Mouse (Mus musculus): ENCODE results near the gene Nsf.
"Not testable (repeated sequence)": the region's sequence is repeated elsewhere in the genome, so short reads cannot be mapped to it uniquely, and the experiment has no call there.

Gene Nsf

GRCm38 (mm10) chr11:103892831-103893230 lies 61.0 kb downstream of the Nsf start:
- no peak for DNase-seq (ENCODE audit: low spot score in 2 of 2)

DNA sequence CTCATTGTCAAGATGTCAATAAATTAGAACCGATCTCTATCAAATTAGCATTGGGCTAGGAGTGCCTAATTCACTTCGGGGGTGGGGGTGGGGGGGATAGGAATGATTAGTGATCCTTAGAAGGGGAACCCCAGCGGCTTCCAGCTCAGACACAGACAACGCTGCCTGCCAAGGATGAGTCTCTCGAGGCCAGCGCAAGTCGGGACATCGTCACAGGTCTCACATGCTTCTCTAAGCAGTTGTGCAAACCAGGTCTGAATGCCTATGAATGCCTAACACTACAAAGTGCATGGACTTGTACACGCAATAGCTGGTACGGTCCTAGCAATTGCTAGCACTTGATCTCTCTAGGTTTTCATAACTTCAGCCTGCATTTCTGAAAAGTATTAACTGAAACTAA lies 62.1 kb downstream of the Nsf start:
- no peak for DNase-seq (ENCODE audit: low spot score in 2 of 2)

- DNase-seq (ENCODE audit: low spot score in 2 of 2): no peak
Measured at GRCm38 (mm10) chr11:103890337-103891186, 63.3 kb downstream of the Nsf start.

DNA sequence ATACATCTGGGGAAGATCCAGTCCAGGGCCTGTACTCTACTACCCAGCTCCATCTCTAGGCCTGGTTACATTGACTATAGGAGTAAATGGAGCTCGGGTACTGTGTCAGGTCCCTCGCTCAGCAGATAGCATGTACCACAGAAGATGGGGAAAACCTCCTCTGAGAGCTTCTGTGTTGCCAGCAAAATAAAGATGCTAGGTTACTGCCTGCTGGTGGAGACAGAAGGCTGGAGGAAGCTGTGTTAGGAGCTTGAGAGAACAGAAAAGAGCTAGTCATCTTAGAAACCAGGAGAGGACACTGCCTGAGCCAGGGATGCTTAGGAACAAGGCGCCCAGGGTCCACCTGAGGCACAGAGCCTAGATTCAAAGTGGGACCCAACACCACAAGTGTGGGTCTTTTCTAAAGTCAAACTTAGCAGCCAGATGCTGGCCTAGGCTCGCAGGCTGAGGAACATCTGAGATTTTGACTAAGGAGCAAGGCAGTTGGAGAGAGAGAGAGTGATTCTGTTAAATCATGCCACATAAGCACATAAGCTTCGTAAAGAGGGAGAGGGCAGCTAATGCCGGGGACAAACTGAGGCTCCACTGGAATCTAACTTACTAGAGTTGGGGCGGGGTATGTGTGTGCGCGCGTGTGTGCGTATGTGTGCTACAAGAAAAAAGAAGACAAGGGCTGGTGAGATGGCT lies 66.0 kb downstream of the Nsf start:
- no peak for DNase-seq (ENCODE audit: low spot score in 2 of 2)

DNA sequence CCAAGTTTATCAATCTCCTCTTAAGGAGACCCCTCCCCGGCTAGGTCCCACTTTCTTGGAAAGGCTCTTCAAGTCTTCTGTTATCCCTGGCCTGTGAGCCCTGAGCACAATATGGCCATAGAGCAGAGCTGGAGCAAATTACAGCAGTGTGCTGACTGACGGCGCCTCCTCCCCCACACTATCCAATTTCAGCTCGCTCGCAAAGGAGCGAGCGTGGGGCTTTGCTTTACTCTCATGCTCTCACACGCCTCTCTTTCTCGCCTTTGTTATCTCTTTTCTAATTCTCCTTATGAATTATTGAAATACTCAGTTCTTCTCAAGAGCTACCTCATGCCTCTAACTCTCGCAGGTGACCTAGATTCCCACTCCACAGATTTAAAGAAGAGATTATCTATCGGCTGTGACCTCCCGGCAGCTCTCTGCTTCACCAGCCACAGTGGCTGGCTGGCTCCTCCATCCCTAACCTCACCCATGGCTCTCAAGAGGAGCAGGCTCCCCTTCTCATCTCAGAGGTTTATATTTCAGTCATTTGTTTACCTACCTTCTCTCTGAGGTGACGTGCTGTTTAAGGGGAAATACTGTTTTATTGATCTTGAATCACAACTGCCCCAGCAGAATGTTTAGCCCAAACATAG lies 69.0 kb downstream of the Nsf start:
- DNase-seq (ENCODE audit: low spot score in 2 of 2): no peak

DNA sequence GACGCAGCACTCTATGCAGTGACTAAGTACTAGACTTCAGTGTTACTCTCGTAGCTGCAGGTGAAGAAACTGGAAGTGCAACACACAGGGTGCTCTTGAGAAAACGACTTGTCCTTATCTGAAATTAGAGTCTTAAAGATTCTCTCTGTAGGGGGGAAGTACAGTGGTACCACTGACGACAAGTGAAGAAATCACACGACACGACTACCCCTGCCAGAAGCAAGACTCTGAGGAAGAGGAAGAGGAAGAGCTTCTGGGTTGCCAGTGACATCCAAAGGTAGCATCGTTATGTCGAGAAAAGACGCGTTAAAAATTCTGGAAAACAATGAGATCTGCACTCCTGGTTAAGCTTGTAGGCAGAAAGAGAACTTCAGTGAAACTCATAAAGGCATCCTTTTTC lies 70.1 kb downstream of the Nsf start:
- DNase-seq (ENCODE audit: low spot score in 2 of 2): no peak

- DNase-seq (ENCODE audit: low spot score in 2 of 2): not testable (repeated sequence)
Measured at GRCm38 (mm10) chr11:103879476-103879875, 74.4 kb downstream of the Nsf start.

DNA sequence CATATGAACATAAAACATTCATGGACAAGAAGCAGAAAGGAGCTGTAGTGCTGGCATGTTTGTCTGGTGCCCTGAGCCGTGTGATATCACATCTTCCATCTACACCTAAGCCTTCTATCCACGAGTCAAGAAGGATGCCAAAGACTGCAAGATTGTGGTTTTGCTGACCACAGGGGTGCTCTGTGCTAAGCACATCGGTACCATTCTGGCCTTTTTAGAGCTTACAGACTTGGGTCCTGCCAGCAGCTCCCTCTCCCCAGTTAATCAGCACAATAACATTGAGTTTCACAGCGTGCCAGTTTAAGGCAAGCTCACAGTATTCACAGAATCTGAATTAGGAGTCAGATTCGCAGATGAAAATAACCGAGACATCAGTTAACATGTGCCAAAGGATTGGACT lies 75.4 kb downstream of the Nsf start:
- DNase-seq (ENCODE audit: low spot score in 2 of 2): no peak

GRCm38 (mm10) chr11:103870352-103870751 lies 83.5 kb downstream of the Nsf start:
- DNase-seq (ENCODE audit: low spot score in 2 of 2): no peak

- no peak for DNase-seq (ENCODE audit: low spot score in 2 of 2)
Measured at GRCm38 (mm10) chr11:103867702-103868101, 86.2 kb downstream of the Nsf start.

DNA sequence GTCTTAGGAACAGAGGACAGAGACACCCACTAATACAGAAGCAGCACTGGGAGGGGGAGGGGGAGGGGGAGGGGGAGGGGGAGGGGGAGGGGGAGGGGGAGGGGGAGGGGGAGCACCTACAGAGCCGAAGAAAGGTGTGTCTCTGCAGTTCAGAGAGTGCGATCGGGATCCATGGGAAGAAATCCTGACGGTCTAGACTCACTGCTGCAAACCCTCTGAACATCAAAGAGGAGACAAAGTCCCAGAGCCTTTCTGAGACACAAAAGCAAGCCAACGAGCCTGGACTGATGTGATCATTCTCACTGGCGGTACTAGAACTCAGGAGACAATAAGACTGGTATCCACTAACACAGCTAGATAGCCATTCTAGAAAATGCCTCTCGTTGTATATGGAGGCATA lies 88.5 kb downstream of the Nsf start:
- DNase-seq (ENCODE audit: low spot score in 2 of 2): no peak

- no peak for DNase-seq (ENCODE audit: low spot score in 2 of 2)
Measured at GRCm38 (mm10) chr11:103864486-103864885, 89.4 kb downstream of the Nsf start.

DNA sequence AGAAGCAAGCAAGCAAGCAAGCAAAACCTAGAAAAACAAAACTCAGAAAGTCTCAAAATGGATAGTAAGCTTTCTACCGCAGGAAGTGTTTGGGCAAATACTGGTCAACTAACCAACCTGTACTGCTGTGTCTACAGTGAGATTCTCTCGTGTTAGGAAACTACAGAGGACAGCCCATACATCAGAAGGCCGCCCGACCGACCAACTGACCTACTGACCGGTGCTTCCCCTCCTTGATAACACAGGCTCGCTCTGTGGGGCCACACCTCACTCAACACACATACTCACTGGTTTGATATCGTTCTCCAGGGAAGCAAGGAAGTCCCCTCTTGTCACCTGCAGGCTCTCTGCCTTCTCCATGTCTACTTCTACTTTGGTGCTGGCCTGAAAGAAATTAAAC lies 90.9 kb downstream of the Nsf start:
- peak in 1 of 2 experiments; percentile 47 for DNase-seq (ENCODE audit: low spot score in 2 of 2)

- DNase-seq (ENCODE audit: low spot score in 2 of 2): no peak
Measured at GRCm38 (mm10) chr11:103859933-103860610, 93.8 kb downstream of the Nsf start.

DNA sequence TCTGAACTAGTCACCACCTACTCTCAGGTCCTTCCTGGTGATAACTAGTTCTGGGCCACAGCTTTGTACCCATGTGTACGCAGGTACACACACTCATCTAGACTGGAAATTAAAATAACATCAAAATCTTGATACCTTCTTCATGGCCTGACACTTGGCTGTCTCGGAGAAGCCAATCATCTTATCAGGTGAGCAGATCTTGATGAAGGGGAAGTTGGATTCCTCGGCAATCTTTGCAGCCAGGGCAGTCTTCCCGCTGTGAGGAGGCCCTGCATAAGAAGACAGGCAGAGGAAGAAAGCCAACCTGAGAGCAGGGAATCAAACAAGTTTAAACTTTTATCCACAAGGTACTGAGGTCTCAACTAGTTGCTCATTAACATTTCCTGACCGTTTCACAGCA lies 95.1 kb downstream of the Nsf start:
- DNase-seq (ENCODE audit: low spot score in 2 of 2): no peak

DNA sequence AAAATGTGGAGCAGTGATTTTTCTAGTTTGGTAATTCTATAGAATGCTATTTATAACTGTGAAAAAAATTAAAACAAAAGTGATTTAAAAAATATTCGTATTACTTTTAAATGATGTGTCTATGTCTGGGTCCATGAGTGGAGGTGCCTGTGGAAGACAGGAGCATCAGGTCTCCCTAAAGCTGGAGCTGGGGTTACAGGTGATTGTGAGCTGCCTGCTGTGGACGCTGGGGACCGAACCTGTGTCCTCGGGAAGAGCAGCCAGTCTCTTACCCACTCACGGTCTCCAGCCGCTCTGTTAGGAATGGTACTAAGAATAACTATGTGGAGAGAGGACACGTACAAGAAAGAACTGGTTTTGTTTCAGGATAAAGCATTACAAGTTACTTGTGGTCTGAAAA lies 97.2 kb downstream of the Nsf start:
- no peak for DNase-seq (ENCODE audit: low spot score in 2 of 2)

DNA sequence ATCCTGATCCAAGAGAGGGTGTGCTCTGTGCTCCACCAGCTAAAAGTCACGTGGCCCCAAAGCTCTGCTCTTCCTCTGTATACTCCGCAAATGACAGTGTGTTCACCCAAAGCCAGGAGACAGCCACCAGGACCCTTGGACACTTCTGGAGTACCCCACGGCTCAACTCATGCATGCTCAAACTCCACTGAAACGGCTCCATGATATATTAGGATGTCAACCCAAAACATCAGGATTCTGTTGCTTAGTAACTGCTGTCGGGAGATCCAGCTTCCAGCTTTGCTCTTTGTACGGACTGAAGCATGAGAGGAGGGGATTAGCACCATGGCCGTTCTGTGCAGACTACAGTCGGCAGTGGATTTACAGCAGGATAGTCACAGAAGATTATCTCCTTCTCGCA lies 99.6 kb downstream of the Nsf start:
- DNase-seq (ENCODE audit: low spot score in 2 of 2): no peak

- DNase-seq (ENCODE audit: low spot score in 2 of 2): no peak
Measured at GRCm38 (mm10) chr11:103853284-103853920, 100.5 kb downstream of the Nsf start.

GRCm38 (mm10) chr11:103852590-103853283 lies 101.1 kb downstream of the Nsf start:
- no peak for DNase-seq (ENCODE audit: low spot score in 2 of 2)

GRCm38 (mm10) chr11:103848287-103848686 lies 105.6 kb downstream of the Nsf start:
- no peak for DNase-seq (ENCODE audit: low spot score in 2 of 2)

DNA sequence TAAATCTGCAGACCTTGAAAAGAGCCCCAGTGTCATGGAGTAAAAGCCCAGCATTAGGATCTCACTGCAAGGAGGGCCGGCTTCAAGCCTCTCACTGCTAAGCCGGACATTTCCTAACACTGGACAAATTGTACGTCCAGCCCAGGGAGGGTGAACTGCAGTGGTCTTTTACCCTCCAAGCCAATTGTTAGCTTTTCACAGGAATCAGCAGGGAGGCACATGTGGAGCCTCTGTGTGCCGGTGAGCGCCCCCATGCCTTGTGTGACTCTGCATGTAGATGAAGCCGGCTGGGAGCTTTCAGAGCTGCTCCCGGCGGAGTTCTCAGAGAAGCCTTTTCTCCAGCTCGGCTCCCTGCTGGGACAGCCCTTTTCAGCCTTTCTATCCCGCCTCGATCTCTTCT lies 113.0 kb downstream of the Nsf start:
- DNase-seq (ENCODE audit: low spot score in 2 of 2): no peak

Measured in spleen, postnatal 4 days (tissue).